Mouse (Mus musculus) kidney, embryonic 16.5 days (tissue): ENCODE results near the gene Lbr. TPM values are rescaled to one million over a fixed set of nuclear protein-coding genes. Genes with fewer than 3 reads are reported as not detected.

Source experiments
- ATAC-seq: fragments of 200-750 bp; cut with Nextera tagmentation; 2 replicates; pipeline ENCODE4 v1.8.0; 2017; ENCODE audit warnings: moderate TSS enrichment; ENCODE audit not compliant: low FRiP score, low TSS enrichment
- H3K27ac ChIP-seq: fragments of 300-500 bp; sonication (generic); 2 replicates; pipeline ENCODE4 v1.5.1; 2014; ENCODE audit warnings: low read length
- H3K27me3 ChIP-seq: fragments of 300-500 bp; sonication (generic); 2 replicates; pipeline ENCODE4 v1.6.1; 2014; ENCODE audit warnings: low read length, control low read depth, mixed read lengths; ENCODE audit not compliant: insufficient read depth
- H3K36me3 ChIP-seq: fragments of 300-500 bp; sonication (generic); 2 replicates; pipeline ENCODE4 v1.6.1; 2014; ENCODE audit warnings: low read length, control low read depth, mixed read lengths; ENCODE audit not compliant: insufficient read depth
- H3K4me1 ChIP-seq: fragments of 300-500 bp; sonication (generic); 2 replicates; pipeline ENCODE4 v1.6.1; 2014; ENCODE audit warnings: low read length, control low read depth, mixed read lengths; ENCODE audit not compliant: insufficient read depth
- H3K4me2 ChIP-seq: fragments of 300-500 bp; sonication (generic); replicated peaks from 2 replicates; pipeline ENCODE4 v1.6.1; 2014; ENCODE audit warnings: low read depth, low read length
- H3K4me3 ChIP-seq: fragments of 300-500 bp; sonication (generic); 2 replicates; pipeline ENCODE4 v1.5.1; 2014; ENCODE audit warnings: mild to moderate bottlenecking, low read length
- H3K9ac ChIP-seq: fragments of 300-500 bp; sonication (generic); replicated peaks from 2 replicates; pipeline ENCODE4 v1.6.1; 2014; ENCODE audit warnings: low read length
- H3K9me3 ChIP-seq: fragments of 300-500 bp; sonication (generic); 2 replicates; pipeline ENCODE4 v1.6.1; 2016; ENCODE audit warnings: low read length, control low read depth
- WGBS: fragments of 180-500 bp; shearing (Covaris S2); extraction: QIAGEN DNeasy Blood & Tissue Kit; methylation state at CpG from one replicate; pipeline ENCODE4 v1.1.7; 2014; 5-methylcytosine and 5-hydroxymethylcytosine counted together
- polyA plus RNA-seq: library from polyadenylated mRNA; unstranded; fragments of >200 nt; fragmentation: Nextera tagmentation; extraction: Ambion mirVana; gene quantifications from 2 replicates; pipeline ENCODE4 v1.2.1, GENCODE M21; 2015

The Lbr gene
- 107 TPM in 2 replicates for polyA plus RNA-seq

GRCm38 (mm10) chr1:181842781-181843180, at the start of gene Lbr:
Gene Lbr, minus strand, starts transcription at chr1:181843046.
- peak within 1 kb of the TSS; percentile 98 for H3K27ac ChIP-seq
- WGBS: under 1% methylated on average over 14 of the region's 14 CpGs
- H3K4me1 ChIP-seq: peaks cover 26% of the 10 kb centered on the region
- H3K9ac ChIP-seq: peak within 1 kb of the TSS; percentile 95
- H3K27me3 ChIP-seq: no peaks in the 10 kb centered on the region
- H3K36me3 ChIP-seq: 0 out of 2 replicates have a peak, but pooled peaks cover 5% of the 10 kb centered on the region
- H3K4me3 ChIP-seq: peak within 1 kb of the TSS; percentile 64
- no peaks in the 10 kb centered on the region for H3K9me3 ChIP-seq
- H3K4me2 ChIP-seq: peak within 1 kb of the TSS; percentile 90
- ATAC-seq: no peak

GRCm38 (mm10) chr1:181889670-181890069, 46.8 kb upstream of the Lbr start:
- 92% methylated on average over 7 of the region's 7 CpGs for WGBS
- Histone ChIP-seq H3K4me1 (no peaks in the 10 kb centered on the region), H3K4me2 (no peak overlapping the region), H3K9ac (no peak overlapping the region), H3K27me3 (no peaks in the 10 kb centered on the region), H3K27ac (no peak overlapping the region), H3K36me3 (no peaks in the 10 kb centered on the region), H3K4me3 (no peak overlapping the region), H3K9me3 (no peaks in the 10 kb centered on the region)
- no peak for ATAC-seq

DNA sequence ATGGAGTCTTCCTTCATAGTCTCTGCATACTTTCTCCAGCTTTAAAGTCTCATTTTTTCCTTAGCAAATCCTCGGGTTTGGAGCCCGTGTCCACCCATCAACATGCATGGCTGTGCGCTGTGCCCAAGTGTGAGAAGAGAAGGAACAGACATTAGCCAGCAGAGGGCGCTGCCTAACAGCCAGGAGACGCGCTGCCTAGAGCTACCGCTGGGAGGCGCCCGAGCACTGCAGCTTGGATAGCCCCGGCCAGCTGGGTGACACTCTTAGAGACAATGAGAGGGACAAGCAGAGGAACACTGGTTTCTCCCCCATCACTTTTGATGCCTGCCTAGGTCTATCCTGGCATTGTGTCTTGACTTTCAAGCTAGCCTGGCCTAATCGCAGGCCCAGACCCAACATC, 46.0 kb upstream of the Lbr start:
- WGBS: 4% methylated on average over 11 of the region's 11 CpGs
- Histone ChIP-seq H3K4me1 (no peaks in the 10 kb centered on the region), H3K27ac (no peak overlapping the region), H3K9me3 (no peaks in the 10 kb centered on the region), H3K9ac (peak overlapping the region; percentile 47; the same call in 1 of the 2 replicates), H3K27me3 (no peaks in the 10 kb centered on the region), H3K36me3 (no peaks in the 10 kb centered on the region), H3K4me3 (no peak overlapping the region), H3K4me2 (no peak overlapping the region)
- ATAC-seq: peak; percentile 81

DNA sequence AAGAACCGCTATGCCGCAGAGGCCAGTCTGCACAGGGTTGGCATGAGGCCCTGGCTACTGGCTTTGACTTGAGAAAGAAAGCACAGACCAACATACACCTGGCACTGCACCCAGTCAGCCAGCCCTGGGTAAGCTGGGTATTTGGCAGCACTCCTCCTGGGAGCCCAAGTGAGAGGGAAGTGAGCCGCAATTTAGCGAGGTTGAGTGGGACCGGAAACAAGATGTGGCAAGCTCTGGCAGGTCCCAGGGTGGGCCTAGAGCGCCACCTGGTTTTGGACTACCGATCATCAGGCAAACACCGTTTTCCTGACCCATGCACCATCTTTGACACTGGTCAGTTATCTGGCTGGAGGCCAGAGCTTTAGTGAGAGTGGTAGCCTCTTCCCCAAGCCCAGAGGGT, 38.7 kb upstream of the Lbr start:
- Histone ChIP-seq H3K27me3 (no peaks in the 10 kb centered on the region), H3K9ac (no peak overlapping the region), H3K4me2 (no peak overlapping the region; the same call in 1 of the 2 replicates), H3K9me3 (no peaks in the 10 kb centered on the region), H3K36me3 (no peaks in the 10 kb centered on the region), H3K4me3 (no peak overlapping the region), H3K27ac (no peak overlapping the region), H3K4me1 (no peaks in the 10 kb centered on the region)
- ATAC-seq: peak; percentile 17; the same call in 1 of the 2 replicates
- WGBS: 21% methylated on average over 8 of the region's 8 CpGs

DNA sequence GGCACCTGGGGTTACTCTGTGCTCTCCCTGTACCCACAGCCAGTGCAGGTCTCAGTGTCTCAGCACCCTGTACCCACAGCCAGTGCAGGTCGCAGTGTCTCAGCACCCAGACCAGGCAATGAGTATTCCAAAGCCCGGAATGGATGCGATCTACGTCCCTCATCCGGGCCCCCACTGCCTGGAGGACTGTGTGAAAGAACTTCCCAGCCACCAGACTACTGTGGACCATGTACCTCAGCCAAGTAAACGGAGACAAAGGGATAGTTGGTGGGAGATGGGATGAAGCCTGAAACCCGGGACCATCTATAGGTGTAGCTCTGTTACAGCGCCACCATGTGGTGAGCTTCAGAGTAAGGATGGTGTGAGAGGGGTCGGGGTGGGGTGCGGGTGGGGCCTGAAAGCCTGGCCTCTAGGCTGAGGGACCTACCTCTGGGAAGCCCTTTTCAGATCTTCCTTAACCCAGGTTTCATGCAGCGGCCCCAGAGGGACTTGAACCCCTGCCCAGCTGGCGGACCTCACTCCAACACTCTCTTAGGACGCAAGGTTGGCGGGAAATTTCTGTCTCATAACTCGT, 38.0 kb upstream of the Lbr start:
- H3K4me1 ChIP-seq: no peaks in the 10 kb centered on the region
- WGBS: 60% methylated on average over 15 of the region's 15 CpGs
- no peaks in the 10 kb centered on the region for H3K9me3 ChIP-seq
- H3K4me2 ChIP-seq: no peak overlapping the region
- ATAC-seq: peak; percentile 42; the same call in 1 of the 2 replicates
- H3K27me3 ChIP-seq: no peaks in the 10 kb centered on the region
- H3K4me3 ChIP-seq: no peak overlapping the region
- H3K27ac ChIP-seq: no peak overlapping the region
- no peaks in the 10 kb centered on the region for H3K36me3 ChIP-seq
- no peak overlapping the region for H3K9ac ChIP-seq

- H3K4me3 ChIP-seq: no peak overlapping the region
- H3K4me2 ChIP-seq: no peak overlapping the region
- 66% methylated on average over 5 of the region's 5 CpGs for WGBS
- no peaks in the 10 kb centered on the region for H3K36me3 ChIP-seq
- no peak for ATAC-seq
- H3K27ac ChIP-seq: no peak overlapping the region
- no peaks in the 10 kb centered on the region for H3K4me1 ChIP-seq
- no peak overlapping the region for H3K9ac ChIP-seq
- H3K27me3 ChIP-seq: no peaks in the 10 kb centered on the region
- no peaks in the 10 kb centered on the region for H3K9me3 ChIP-seq
These were observed 35.6 kb upstream of the Lbr start for GRCm38 (mm10) chr1:181878436-181878835.

GRCm38 (mm10) chr1:181877088-181877487, 34.2 kb upstream of the Lbr start:
- Histone ChIP-seq H3K36me3 (no peaks in the 10 kb centered on the region), H3K4me2 (no peak overlapping the region), H3K9ac (no peak overlapping the region), H3K4me1 (no peaks in the 10 kb centered on the region), H3K27ac (no peak overlapping the region), H3K27me3 (no peaks in the 10 kb centered on the region), H3K4me3 (no peak overlapping the region), H3K9me3 (no peaks in the 10 kb centered on the region)
- WGBS: 63% methylated on average over 5 of the region's 5 CpGs
- ATAC-seq: no peak

DNA sequence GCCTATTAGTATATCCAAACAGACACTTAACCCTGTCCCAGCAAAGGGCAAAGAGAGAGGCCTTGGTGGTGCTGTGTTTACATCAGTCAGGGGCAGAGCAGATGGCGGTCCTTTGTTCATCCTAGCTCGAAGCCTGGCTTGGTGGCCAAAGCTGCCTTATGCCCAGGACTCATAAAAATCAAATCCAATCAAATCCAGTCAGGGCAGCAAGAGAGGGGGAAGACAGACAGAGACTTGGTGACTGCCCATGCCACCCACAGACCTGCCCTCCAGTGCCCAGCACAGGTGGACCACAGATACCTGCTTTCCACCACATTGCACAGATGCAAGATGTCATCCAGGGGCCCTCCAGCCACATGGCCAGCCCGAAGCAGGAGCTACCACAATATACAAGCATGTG, 33.8 kb upstream of the Lbr start:
- ATAC-seq: no peak
- no peaks in the 10 kb centered on the region for H3K36me3 ChIP-seq
- no peak overlapping the region for H3K9ac ChIP-seq
- H3K27me3 ChIP-seq: no peaks in the 10 kb centered on the region
- H3K4me3 ChIP-seq: no peak overlapping the region
- H3K9me3 ChIP-seq: no peaks in the 10 kb centered on the region
- 62% methylated on average over 3 of the region's 3 CpGs for WGBS
- no peak overlapping the region for H3K27ac ChIP-seq
- H3K4me1 ChIP-seq: no peaks in the 10 kb centered on the region
- no peak overlapping the region for H3K4me2 ChIP-seq

- no peak overlapping the region for H3K9ac ChIP-seq
- no peaks in the 10 kb centered on the region for H3K36me3 ChIP-seq
- no peaks in the 10 kb centered on the region for H3K27me3 ChIP-seq
- H3K9me3 ChIP-seq: no peaks in the 10 kb centered on the region
- no peak for ATAC-seq
- no peak overlapping the region for H3K27ac ChIP-seq
- H3K4me1 ChIP-seq: no peaks in the 10 kb centered on the region
- WGBS: 72% methylated on average over 9 of the region's 9 CpGs
- no peak overlapping the region for H3K4me3 ChIP-seq
- H3K4me2 ChIP-seq: no peak overlapping the region
These were observed 30.5 kb upstream of the Lbr start for GRCm38 (mm10) chr1:181873086-181873920.

GRCm38 (mm10) chr1:181872639-181873038, 29.8 kb upstream of the Lbr start:
- no peak for ATAC-seq

More at GRCm38 (mm10) chr1:181872639-181873038, 29.8 kb upstream of the Lbr start:
- Histone ChIP-seq H3K9ac (no peak overlapping the region), H3K27me3 (no peaks in the 10 kb centered on the region), H3K36me3 (no peaks in the 10 kb centered on the region), H3K27ac (no peak overlapping the region), H3K9me3 (no peaks in the 10 kb centered on the region), H3K4me2 (no peak overlapping the region), H3K4me1 (no peaks in the 10 kb centered on the region), H3K4me3 (no peak overlapping the region)
- WGBS: 71% methylated on average over 3 of the region's 3 CpGs
